ENCODE assay signal across 22 mouse cellular contexts in genomic region chr14:31557784-31558183, GRCm38 (mm10). TPM values are rescaled to one million over a fixed set of nuclear protein-coding genes. Genes with fewer than 3 reads are reported as not detected.
DNase-seq lines count a peak whose midpoint lies in the region; ATAC-seq and TF ChIP-seq lines count a peak whose summit lies in the region.
"Had no signal": no experiment of that assay in that cellular context is flagged by ENCODE, and none has a peak within 500 bp of the region (broad histone marks: within the 10 kb centered on the region; RNA-seq: fewer than 3 reads in every experiment).

No protein-coding gene starts in this region.

- intact Hi-C loops in gastrocnemius, adult 2 months (cut with DNase I) = loop anchor here (2.0 kb wide), 1 partner anchor 21 kb away; no protein-coding TSS in a partner anchor

- peak; percentile 51 for DNase-seq in gastrocnemius, adult 2 months
- no peak for DNase-seq in gastrocnemius, postnatal 25 days
- DNase-seq in kidney, adult 18-20 months = no peak
- DNase-seq in thymus, adult 2 months = no peak
- no peak for DNase-seq in thymus, postnatal 25 days
- DNase-seq: heart, adult 18-20 months; kidney, postnatal 14 days; layer of hippocampus, postnatal 36 days; lung, adult 18-20 months; right cerebral cortex, postnatal 25 days had no signal

- no peak overlapping the region for H3K9ac ChIP-seq in kidney, embryonic 16.5 days (replicated peaks; ENCODE audit: low read length)
- H3K9ac ChIP-seq in heart, embryonic 11.5 days (ENCODE audit: low read depth, low read length) = no peak overlapping the region
- H3K9ac ChIP-seq: embryonic facial prominence, embryonic 15.5 days; heart, embryonic 15.5 days; limb, embryonic 13.5 days; liver, embryonic 12.5 days; midbrain, embryonic 13.5 days had no signal

- H3K4me1 ChIP-seq in kidney, embryonic 16.5 days (ENCODE audit: insufficient read depth, low read length) = peaks cover 13% of the 10 kb centered on the region
- peaks cover 78% of the 10 kb centered on the region for H3K4me1 ChIP-seq in thymus, adult 2 months (replicated peaks; ENCODE audit: control insufficient read depth, insufficient read depth, low read length)
- H3K4me1 ChIP-seq in heart, embryonic 11.5 days (ENCODE audit: control insufficient read depth, insufficient read depth, low read length) = peaks cover 24% of the 10 kb centered on the region
- H3K4me1 ChIP-seq: midbrain, embryonic 13.5 days had no signal

- no peak overlapping the region for H3K4me3 ChIP-seq in gastrocnemius, adult 2 months
- no peak overlapping the region for H3K4me3 ChIP-seq in kidney, embryonic 16.5 days (ENCODE audit: low read length)
- no peak overlapping the region for H3K4me3 ChIP-seq in thymus, adult 2 months (ENCODE audit: control insufficient read depth, insufficient read depth, low read length)
- no peak overlapping the region for H3K4me3 ChIP-seq in heart, embryonic 11.5 days (ENCODE audit: low read depth, low read length)
- H3K4me3 ChIP-seq: embryonic facial prominence, embryonic 15.5 days; heart, embryonic 15.5 days; limb, embryonic 13.5 days; liver, embryonic 12.5 days; midbrain, embryonic 13.5 days had no signal

- 39% methylated on average over 9 of the region's 9 CpGs for WGBS in kidney, embryonic 16.5 days
- 85% methylated on average over 9 of the region's 9 CpGs for WGBS in thymus, adult 2 months
- WGBS in heart, embryonic 11.5 days (ENCODE audit: insufficient replicate concordance) = 70% methylated on average over 9 of the region's 9 CpGs

- H3K27me3 ChIP-seq in kidney, embryonic 16.5 days (ENCODE audit: insufficient read depth, low read length) = peaks cover 2% of the 10 kb centered on the region; the same call in 1 of the 2 replicates
- no peaks in the 10 kb centered on the region for H3K27me3 ChIP-seq in thymus, adult 2 months (ENCODE audit: control insufficient read depth, insufficient read depth, low read length)
- peaks cover 4% of the 10 kb centered on the region; the same call in 1 of the 2 replicates for H3K27me3 ChIP-seq in heart, embryonic 11.5 days (ENCODE audit: control insufficient read depth, insufficient read depth, low read length)
- H3K27me3 ChIP-seq: embryonic facial prominence, embryonic 15.5 days; limb, embryonic 13.5 days; midbrain, embryonic 13.5 days had no signal

- TF ChIP-seq POLR2A in thymus, adult 2 months (IDR thresholded peaks at IDR 0.05; ENCODE audit: control insufficient read depth, extremely low read depth, insufficient read depth, low read length, poor library complexity) = no peak

- H3K4me2 ChIP-seq in kidney, embryonic 16.5 days (replicated peaks; ENCODE audit: low read depth, low read length) = no peak overlapping the region
- no peak overlapping the region for H3K4me2 ChIP-seq in heart, embryonic 11.5 days
- H3K4me2 ChIP-seq: embryonic facial prominence, embryonic 15.5 days; heart, embryonic 15.5 days; limb, embryonic 13.5 days; liver, embryonic 12.5 days; midbrain, embryonic 13.5 days had no signal

- no peak overlapping the region; the same call in 1 of the 2 replicates for H3K27ac ChIP-seq in gastrocnemius, adult 2 months
- H3K27ac ChIP-seq in kidney, embryonic 16.5 days (ENCODE audit: low read length) = no peak overlapping the region
- H3K27ac ChIP-seq in thymus, adult 2 months (ENCODE audit: control insufficient read depth, insufficient read depth, low read length) = peak overlapping the region; percentile 100
- H3K27ac ChIP-seq in heart, embryonic 11.5 days (ENCODE audit: low read depth, low read length) = no peak overlapping the region
- H3K27ac ChIP-seq: embryonic facial prominence, embryonic 15.5 days; heart, embryonic 15.5 days; limb, embryonic 13.5 days; liver, embryonic 12.5 days; midbrain, embryonic 13.5 days had no signal

- H3K36me3 ChIP-seq in kidney, embryonic 16.5 days (ENCODE audit: insufficient read depth, low read length) = no peaks in the 10 kb centered on the region
- peaks cover 12% of the 10 kb centered on the region for H3K36me3 ChIP-seq in thymus, adult 2 months (ENCODE audit: control insufficient read depth, insufficient read depth, low read length)
- no peaks in the 10 kb centered on the region for H3K36me3 ChIP-seq in heart, embryonic 11.5 days (ENCODE audit: control insufficient read depth, insufficient read depth, low read length)
- H3K36me3 ChIP-seq: embryonic facial prominence, embryonic 15.5 days; heart, embryonic 15.5 days; limb, embryonic 13.5 days; liver, embryonic 12.5 days; midbrain, embryonic 13.5 days had no signal

- ATAC-seq in kidney, embryonic 16.5 days (ENCODE audit: low FRiP score, low TSS enrichment) = peak; percentile 43; the same call in 1 of the 2 replicates
- no peak for ATAC-seq in heart, embryonic 11.5 days (replicated peaks; ENCODE audit: insufficient number of reproducible peaks, low FRiP score, low TSS enrichment)
- ATAC-seq: forebrain, embryonic 14.5 days; hindbrain, embryonic 16.5 days; intestine, embryonic 16.5 days; liver, embryonic 12.5 days; midbrain, embryonic 13.5 days had no signal

- no peak for TF ChIP-seq CTCF in gastrocnemius, adult 2 months (IDR thresholded peaks at IDR 0.05)
- no peak for TF ChIP-seq CTCF in thymus, adult 2 months (IDR thresholded peaks at IDR 0.05; ENCODE audit: borderline replicate concordance, control insufficient read depth, extremely low read depth, insufficient read depth, low read length, poor library complexity)

- no peaks in the 10 kb centered on the region for H3K9me3 ChIP-seq in kidney, embryonic 16.5 days (ENCODE audit: low read length)
- no peaks in the 10 kb centered on the region for H3K9me3 ChIP-seq in heart, embryonic 11.5 days (replicated peaks; ENCODE audit: control insufficient read depth, low read length)
- H3K9me3 ChIP-seq: embryonic facial prominence, embryonic 15.5 days; heart, embryonic 15.5 days; limb, embryonic 13.5 days; liver, embryonic 12.5 days; midbrain, embryonic 13.5 days had no signal

RNA-seq across cellular contexts. Expression of gene Colq, which starts 33.4 kb away (rescaled TPM):
- total RNA-seq in gastrocnemius, adult 2 months (2021) = 1 to 10 TPM; 5.8 to 7.5 TPM
- total RNA-seq in gastrocnemius, postnatal 25 days (2021) = 1 to 10 TPM; 6.4 to 9.6 TPM
- 2.8 and 3.2 TPM in 2 replicates for polyA plus RNA-seq in kidney, embryonic 16.5 days (2015; fragmentation: Nextera tagmentation; extraction: Ambion mirVana)
- polyA plus RNA-seq in thymus, adult 2 months (2012; rRNA removed) = 151 and 166 TPM in 2 replicates
- 4.7 and 6.8 TPM in 2 replicates for polyA plus RNA-seq in heart, embryonic 11.5 days (2014; fragmentation: Nextera tagmentation; extraction: Ambion mirVana)
- total RNA-seq: common myeloid progenitor, adult 5-6 weeks; hematopoietic stem cell, adult 5-6 weeks had no signal
- polyA plus RNA-seq: midbrain, embryonic 13.5 days had no signal

Comparison
In these comparisons a context has a peak if more than half of its experiments do, and no peak if none do; other contexts are left out.
1. RNA of gene Colq, which starts 33.4 kb away (polyA plus RNA-seq): 151 to 166 TPM in thymus, adult 2 months; 4.7 to 6.8 TPM in heart, embryonic 11.5 days and 2.8 to 3.2 TPM in kidney, embryonic 16.5 days; every median in the first group is over 10 times any median in the second.